Mouse (Mus musculus) limb, embryonic 13.5 days (tissue): ENCODE measurements around the gene B4galt3. TPM values are rescaled to one million over a fixed set of nuclear protein-coding genes. Genes with fewer than 3 reads are reported as not detected.

Source experiments
- ATAC-seq: fragments of 200-750 bp; cut with Nextera tagmentation; 2 replicates; pipeline ENCODE4 v1.8.0; 2017; ENCODE audit warnings: low read depth, moderate number of reproducible peaks, moderate TSS enrichment; ENCODE audit not compliant: low FRiP score
- H3K27ac ChIP-seq: fragments of 300-500 bp; sonication (generic); 2 replicates; pipeline ENCODE4 v1.5.1; 2015; ENCODE audit warnings: inconsistent platforms, mild to moderate bottlenecking, moderate library complexity
- H3K27me3 ChIP-seq: fragments of 300-500 bp; sonication (generic); 2 replicates; pipeline ENCODE4 v1.6.1; 2015; ENCODE audit warnings: mild to moderate bottlenecking, inconsistent platforms
- H3K36me3 ChIP-seq: fragments of 300-500 bp; sonication (generic); 2 replicates; pipeline ENCODE4 v1.6.1; 2015; ENCODE audit warnings: inconsistent platforms, mild to moderate bottlenecking, moderate library complexity
- H3K4me1 ChIP-seq: fragments of 300-500 bp; sonication (generic); 2 replicates; pipeline ENCODE4 v1.6.1; 2015; ENCODE audit warnings: inconsistent platforms
- H3K4me2 ChIP-seq: fragments of 300-500 bp; sonication (generic); replicated peaks from 2 replicates; pipeline ENCODE4 v1.6.1; 2015; ENCODE audit warnings: inconsistent platforms, mild to moderate bottlenecking, moderate library complexity
- H3K4me3 ChIP-seq: fragments of 300-500 bp; sonication (generic); 2 replicates; pipeline ENCODE4 v1.5.1; 2015; ENCODE audit warnings: moderate library complexity, mild to moderate bottlenecking, inconsistent platforms
- H3K9ac ChIP-seq: fragments of 300-500 bp; sonication (generic); 2 replicates; pipeline ENCODE4 v1.6.1; 2015; ENCODE audit warnings: mild to moderate bottlenecking, inconsistent platforms
- H3K9me3 ChIP-seq: fragments of 300-500 bp; sonication (generic); 2 replicates; pipeline ENCODE4 v1.6.1; 2016; ENCODE audit warnings: inconsistent platforms
- WGBS: fragments of 180-500 bp; shearing (Covaris S2); methylation state at CpG from one replicate; pipeline ENCODE4 v1.1.7; 2015; 5-methylcytosine and 5-hydroxymethylcytosine counted together
- polyA plus RNA-seq: library from polyadenylated mRNA; unstranded; fragments of >200 nt; fragmentation: Nextera tagmentation; extraction: Ambion mirVana; gene quantifications from 2 replicates; pipeline ENCODE4 v1.2.1, GENCODE M21; 2015

B4galt3 gene
- 86.2 and 94.0 TPM in 2 replicates for polyA plus RNA-seq

DNA sequence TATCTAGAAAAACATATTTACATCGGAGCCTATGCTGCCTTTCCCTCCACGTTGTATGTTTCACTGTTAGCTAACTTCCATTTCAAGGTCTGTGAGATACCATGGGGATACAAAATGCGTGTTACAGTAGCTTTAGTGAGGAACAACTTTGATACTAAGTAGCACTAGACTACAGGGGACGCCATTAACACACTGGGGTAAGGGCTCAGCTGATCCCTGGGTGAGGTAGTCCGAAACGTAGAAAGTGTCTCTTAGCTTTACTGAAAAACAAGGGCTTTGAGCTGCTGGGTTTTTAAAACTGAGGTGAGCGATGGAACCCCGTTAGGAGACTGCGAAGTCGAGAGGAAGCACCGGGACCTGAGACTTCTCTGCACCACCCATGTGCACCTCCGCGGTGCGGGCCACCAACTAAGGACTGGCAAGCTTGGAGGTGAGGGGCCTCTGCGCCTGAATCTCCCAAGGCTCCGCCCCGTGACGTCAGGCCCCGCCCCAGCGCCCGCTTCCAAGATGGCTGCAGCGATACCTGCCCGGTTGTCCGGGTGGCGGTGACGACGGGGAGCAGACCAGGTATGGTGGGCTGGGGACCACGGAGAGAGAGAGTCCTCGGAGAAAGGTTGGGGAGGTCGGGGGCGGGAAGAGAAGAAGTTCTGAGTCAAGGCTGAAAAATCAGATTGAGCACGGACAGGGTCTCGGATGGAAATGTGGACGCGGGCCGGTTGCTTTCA lies at the start of gene B4galt3:
TSS of gene B4galt3 (plus strand) at position 481 of the 725 bp plus-strand sequence.
- Histone ChIP-seq H3K4me3 (peak within 1 kb of the TSS; percentile 65), H3K9me3 (no peaks in the 10 kb centered on the region), H3K27me3 (no peaks in the 10 kb centered on the region), H3K4me2 (peak within 1 kb of the TSS; percentile 96), H3K27ac (peak within 1 kb of the TSS; percentile 45; the same call in 1 of the 2 replicates), H3K4me1 (peaks cover 22% of the 10 kb centered on the region), H3K36me3 (peaks cover 33% of the 10 kb centered on the region), H3K9ac (peak within 1 kb of the TSS; percentile 75)
- WGBS: 3% methylated on average over 36 of the region's 36 CpGs
- peak; percentile 95 for ATAC-seq

DNA sequence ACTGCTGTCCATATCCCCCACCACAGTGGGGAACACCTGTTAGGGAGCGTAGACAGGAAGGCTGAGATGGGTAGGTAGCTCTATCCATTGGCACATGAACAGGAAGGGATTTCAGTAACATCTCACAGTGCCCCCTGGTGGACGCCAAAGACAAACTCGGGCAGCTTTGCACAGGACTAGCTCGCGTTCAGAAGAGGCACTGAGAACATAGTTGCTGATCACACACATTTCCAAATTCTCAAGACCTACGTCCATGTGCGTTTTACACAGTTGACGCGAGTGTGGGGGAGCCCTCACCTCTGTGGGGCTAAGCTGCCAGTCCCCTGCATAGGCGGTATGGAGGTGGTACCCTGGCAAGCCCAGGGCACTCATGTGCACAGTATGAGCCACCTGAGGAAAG lies 49.3 kb upstream of the B4galt3 start:
- H3K27ac ChIP-seq: no peak overlapping the region
- no peaks in the 10 kb centered on the region for H3K27me3 ChIP-seq
- H3K4me2 ChIP-seq: peak overlapping the region; percentile 84
- H3K4me3 ChIP-seq: peak overlapping the region; percentile 66
- H3K36me3 ChIP-seq: peaks cover 25% of the 10 kb centered on the region
- H3K9ac ChIP-seq: 0 out of 2 replicates have a peak overlapping the region, but pooled peaks have one; percentile 31
- ATAC-seq: no peak
- 8% methylated on average over 10 of the region's 10 CpGs for WGBS
- peaks cover 11% of the 10 kb centered on the region for H3K4me1 ChIP-seq
- H3K9me3 ChIP-seq: no peaks in the 10 kb centered on the region

DNA sequence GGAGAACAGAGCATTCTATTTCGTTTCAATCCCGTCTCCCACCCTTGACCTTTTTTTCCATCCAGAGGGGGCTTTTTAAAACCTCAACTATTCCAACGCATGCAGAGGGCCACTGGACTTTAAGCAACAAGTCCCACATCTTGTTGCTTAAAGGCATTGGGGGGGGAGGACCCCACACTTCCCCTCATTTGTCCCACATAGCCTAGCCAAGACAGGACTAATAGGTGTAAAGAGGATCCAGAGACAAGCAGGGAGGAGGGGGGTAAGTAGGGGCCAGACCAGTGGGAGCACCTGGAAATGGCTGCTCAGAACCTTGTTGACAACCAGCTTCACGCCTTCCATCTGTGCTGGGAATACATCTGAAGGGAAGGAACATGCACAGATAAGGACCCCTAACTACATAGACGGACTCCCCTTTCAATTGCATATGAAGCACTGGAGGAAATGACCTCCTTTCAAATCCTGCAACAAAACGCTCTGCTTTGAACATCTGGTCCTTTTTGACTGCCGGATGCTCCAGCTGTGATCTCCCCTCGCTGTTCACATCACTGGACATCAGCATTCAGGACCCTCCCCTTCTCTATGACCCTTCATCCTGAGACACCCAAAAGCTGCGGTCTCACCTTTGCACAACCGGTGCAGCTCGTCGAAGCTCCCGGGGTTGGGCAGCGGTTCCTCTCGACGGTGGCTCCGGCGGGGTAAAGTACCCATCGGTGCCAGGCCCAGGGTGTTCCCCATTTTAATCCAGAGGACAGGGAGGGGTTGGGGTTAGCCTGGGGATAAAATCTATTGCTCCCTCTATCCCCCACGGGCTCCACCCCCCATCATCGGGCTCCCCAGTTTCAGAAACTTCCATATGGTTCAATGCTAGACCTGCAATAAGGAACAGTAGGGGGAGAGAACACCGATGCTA lies 48.6 kb upstream of the B4galt3 start:
- ATAC-seq: no peak
- Histone ChIP-seq H3K27ac (0 out of 2 replicates have a peak overlapping the region, but pooled peaks have one; percentile 10), H3K4me3 (peak overlapping the region; percentile 66), H3K9me3 (no peaks in the 10 kb centered on the region), H3K9ac (peak overlapping the region; percentile 67), H3K4me2 (peak overlapping the region; percentile 84), H3K4me1 (peaks cover 11% of the 10 kb centered on the region), H3K27me3 (no peaks in the 10 kb centered on the region), H3K36me3 (peaks cover 25% of the 10 kb centered on the region)
- WGBS: 7% methylated on average over 22 of the region's 22 CpGs

DNA sequence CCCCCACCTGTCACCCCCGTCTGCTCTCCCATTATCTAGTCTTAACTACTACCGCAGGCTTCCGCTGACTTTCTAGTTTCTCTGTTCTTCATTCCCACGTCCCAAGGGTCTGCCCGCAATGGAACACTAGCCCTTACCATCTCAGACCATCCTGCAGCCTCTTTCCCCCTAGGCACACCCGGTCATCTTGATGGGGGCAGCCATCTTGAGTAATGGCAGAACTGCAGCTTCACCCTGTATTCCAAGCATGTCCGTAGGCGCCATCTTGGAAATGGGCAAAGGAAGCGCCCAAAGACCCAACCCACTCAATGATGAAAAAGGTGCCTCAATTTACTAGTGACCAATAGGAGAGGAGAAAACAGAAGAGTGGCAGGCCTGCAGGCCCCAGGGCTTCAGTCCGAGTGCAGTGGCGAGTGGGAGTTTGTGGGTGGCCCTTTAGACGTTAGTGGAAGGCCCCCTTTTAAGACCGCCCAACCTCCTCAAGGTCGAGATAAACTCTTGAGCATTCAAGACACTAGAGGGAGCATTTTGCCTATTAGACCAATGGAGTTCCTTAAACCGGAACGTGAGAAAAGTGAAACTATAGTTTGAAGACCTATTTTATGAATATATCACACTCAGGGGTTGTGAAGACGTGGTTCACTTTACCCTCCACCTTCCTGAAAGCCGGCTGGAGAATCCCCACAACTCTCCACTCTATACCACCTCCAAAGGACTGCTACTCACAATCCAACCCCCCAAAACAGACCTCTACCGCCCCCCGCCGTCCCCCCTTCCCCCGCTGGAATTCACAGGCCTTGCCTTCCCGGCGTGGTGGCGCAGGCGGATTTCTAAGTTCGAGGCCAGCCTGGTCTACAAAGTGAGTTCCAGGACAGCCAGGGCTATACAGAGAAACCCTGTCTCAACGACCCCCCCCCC lies 47.6 kb upstream of the B4galt3 start, which contains the start of gene Tomm40l:
TSS of gene Tomm40l (minus strand) at position 277 of the 918 bp plus-strand sequence.
- 3% methylated on average over 28 of the region's 28 CpGs for WGBS
- Histone ChIP-seq H3K4me2 (peak within 1 kb of the TSS; percentile 84), H3K4me3 (peak within 1 kb of the TSS; percentile 66), H3K9me3 (no peaks in the 10 kb centered on the region), H3K27ac (peak within 1 kb of the TSS; percentile 89), H3K9ac (peak within 1 kb of the TSS; percentile 67), H3K4me1 (peaks cover 11% of the 10 kb centered on the region), H3K36me3 (peaks cover 24% of the 10 kb centered on the region), H3K27me3 (no peaks in the 10 kb centered on the region)
- ATAC-seq: peak; percentile 99

DNA sequence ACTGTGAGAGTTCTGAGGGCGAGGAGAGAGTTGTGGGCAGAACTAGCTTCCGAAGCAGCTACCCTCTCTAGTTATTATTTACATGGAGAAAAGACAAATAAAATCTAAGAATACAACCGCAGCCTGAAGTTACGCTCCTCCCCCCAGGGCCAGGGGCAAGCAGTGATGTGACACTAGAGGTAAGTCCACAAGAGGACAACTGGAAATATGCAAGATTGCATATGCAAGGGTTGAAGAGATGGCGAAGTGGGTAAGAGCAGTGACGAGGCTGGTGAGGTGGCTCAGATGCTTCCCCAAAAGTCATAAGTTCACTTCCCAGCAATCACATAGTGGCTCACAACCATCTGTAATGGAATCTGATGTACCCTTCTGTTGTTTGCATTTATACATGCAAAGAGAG lies 47.0 kb upstream of the B4galt3 start:
- 81% methylated on average over 6 of the region's 6 CpGs for WGBS
- H3K4me2 ChIP-seq: peak overlapping the region; percentile 55
- no peak for ATAC-seq
- H3K27ac ChIP-seq: peak overlapping the region; percentile 89
- H3K4me1 ChIP-seq: peaks cover 11% of the 10 kb centered on the region
- H3K27me3 ChIP-seq: no peaks in the 10 kb centered on the region
- no peaks in the 10 kb centered on the region for H3K9me3 ChIP-seq
- peak overlapping the region; percentile 51 for H3K9ac ChIP-seq
- H3K4me3 ChIP-seq: peak overlapping the region; percentile 66
- H3K36me3 ChIP-seq: peaks cover 21% of the 10 kb centered on the region

DNA sequence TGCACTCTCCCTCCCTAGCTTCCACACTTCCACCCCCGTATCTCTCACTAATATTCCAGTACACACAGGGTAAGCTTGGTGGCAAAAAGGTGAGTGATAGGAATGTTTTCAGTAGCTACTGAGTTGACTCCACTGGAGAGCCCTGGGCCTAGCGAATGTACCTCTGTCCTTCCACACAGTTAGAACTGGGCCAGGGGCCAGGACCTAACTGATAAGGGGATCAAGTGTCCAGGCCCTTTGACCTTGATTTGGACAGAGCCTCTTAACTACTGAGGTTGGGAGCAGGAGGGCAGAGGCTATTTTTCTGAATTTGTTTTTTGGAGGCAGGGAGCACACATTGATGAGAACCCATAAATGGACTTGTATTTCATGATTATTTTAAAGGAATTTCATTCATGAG lies 46.3 kb upstream of the B4galt3 start:
- no peak overlapping the region for H3K27ac ChIP-seq
- peaks cover 11% of the 10 kb centered on the region for H3K4me1 ChIP-seq
- no peak overlapping the region for H3K4me2 ChIP-seq
- H3K27me3 ChIP-seq: no peaks in the 10 kb centered on the region
- no peaks in the 10 kb centered on the region for H3K9me3 ChIP-seq
- H3K36me3 ChIP-seq: peaks cover 15% of the 10 kb centered on the region
- ATAC-seq: no peak
- no peak overlapping the region for H3K4me3 ChIP-seq
- H3K9ac ChIP-seq: no peak overlapping the region
- 86% methylated on average over 2 of the region's 2 CpGs for WGBS

DNA sequence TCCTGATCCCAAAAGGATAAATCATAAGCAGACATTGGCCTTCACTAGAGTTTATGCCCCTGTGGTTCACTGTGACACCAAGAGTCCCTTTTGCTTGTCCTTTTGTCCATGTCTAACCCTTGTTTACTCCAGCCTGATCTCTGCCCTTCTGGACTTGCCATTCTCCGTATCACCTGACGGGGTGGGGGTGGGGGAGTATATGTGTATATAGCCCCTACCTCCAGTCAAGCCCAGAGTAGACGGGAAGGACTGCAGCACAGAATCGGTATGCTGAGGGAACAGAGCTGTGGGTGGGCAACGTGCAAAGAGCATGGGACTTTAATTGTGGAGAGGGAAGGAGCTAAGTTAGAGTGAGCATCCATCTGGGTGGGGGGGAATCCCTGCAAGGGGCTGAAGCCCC lies 45.3 kb upstream of the B4galt3 start, which contains the start of gene Apoa2:
TSS of gene Apoa2 (plus strand) at position 198 of the 400 bp plus-strand sequence.
- no peak within 1 kb of the TSS for H3K27ac ChIP-seq
- H3K9me3 ChIP-seq: no peaks in the 10 kb centered on the region
- peaks cover 14% of the 10 kb centered on the region for H3K4me1 ChIP-seq
- no peak within 1 kb of the TSS for H3K4me2 ChIP-seq
- WGBS: 77% methylated on average over 5 of the region's 5 CpGs
- H3K9ac ChIP-seq: no peak within 1 kb of the TSS
- ATAC-seq: no peak
- H3K36me3 ChIP-seq: peaks cover 4% of the 10 kb centered on the region
- H3K27me3 ChIP-seq: no peaks in the 10 kb centered on the region
- H3K4me3 ChIP-seq: no peak within 1 kb of the TSS

DNA sequence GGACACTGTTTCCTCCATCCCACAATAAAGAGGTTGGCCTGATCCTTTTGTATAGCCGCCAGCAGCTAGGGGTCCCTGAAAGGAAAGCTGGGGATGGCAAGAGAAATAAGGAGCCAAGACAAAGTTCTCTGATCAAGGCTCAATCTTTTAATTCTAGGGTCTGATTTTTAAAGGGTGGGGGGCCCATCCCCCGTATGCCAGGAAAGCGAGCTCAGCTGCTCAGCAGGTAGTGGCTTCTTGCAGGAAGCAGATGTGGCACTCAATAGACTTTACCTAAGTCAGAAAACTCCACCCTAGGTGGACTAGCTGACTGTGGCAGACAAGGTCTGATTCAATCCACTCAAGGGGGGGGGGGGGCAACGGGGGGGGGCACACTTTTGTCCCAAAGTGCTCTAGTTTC lies 43.3 kb upstream of the B4galt3 start:
- no peak overlapping the region for H3K4me3 ChIP-seq
- H3K27ac ChIP-seq: no peak overlapping the region
- H3K36me3 ChIP-seq: no peaks in the 10 kb centered on the region
- H3K9ac ChIP-seq: no peak overlapping the region
- H3K27me3 ChIP-seq: no peaks in the 10 kb centered on the region
- no peaks in the 10 kb centered on the region for H3K9me3 ChIP-seq
- ATAC-seq: no peak
- peaks cover 18% of the 10 kb centered on the region for H3K4me1 ChIP-seq
- WGBS: 49% methylated on average over 4 of the region's 4 CpGs
- no peak overlapping the region for H3K4me2 ChIP-seq

DNA sequence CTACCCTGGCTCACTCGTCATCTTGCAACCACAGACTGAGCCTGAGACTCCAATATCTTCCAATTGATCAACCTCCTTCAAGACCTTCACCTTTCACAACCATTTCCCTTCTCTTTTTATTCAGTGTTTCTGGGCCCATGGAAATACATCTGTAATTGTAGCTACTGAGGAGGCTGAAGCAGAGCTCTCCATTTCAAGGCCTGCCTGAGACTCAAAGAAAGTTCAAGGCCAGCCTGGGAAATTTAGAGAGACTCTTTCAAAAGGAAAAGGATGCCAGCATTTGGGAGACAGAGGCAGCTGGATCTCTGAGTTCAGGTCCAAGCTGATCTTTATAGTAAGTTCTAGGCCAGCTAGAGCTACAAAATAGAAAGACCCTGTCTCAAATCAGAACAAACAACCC lies 42.2 kb upstream of the B4galt3 start:
- no peak for ATAC-seq
- WGBS: 80% methylated on average over 1 of the region's 1 CpGs

DNA sequence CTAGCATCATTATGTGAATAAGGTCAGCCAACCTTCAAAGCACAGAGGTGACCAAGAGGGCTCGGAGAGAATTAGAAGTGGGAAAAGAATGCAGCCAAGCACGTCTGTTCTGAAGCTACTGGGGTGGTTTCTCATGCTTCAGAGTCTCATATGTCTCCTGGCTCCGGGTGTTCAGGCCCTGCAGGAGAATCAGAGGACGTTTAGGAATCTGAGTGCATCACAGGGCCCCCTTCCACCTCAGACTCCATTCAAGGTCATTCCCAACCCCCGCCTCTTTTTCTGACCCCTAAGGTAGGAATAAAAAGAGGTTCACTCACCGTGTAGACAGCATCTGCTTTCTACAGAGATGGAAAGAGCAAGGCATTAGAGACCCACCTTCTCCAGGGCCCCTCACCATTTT lies 40.4 kb upstream of the B4galt3 start:
- H3K36me3 ChIP-seq: peaks cover 16% of the 10 kb centered on the region
- H3K4me3 ChIP-seq: no peak overlapping the region
- H3K9ac ChIP-seq: no peak overlapping the region
- ATAC-seq: no peak
- no peak overlapping the region for H3K4me2 ChIP-seq
- H3K4me1 ChIP-seq: peaks cover 16% of the 10 kb centered on the region
- no peaks in the 10 kb centered on the region for H3K27me3 ChIP-seq
- peak overlapping the region; percentile 40; the same call in 1 of the 2 replicates for H3K27ac ChIP-seq
- no peaks in the 10 kb centered on the region for H3K9me3 ChIP-seq
- 32% methylated on average over 6 of the region's 6 CpGs for WGBS

More for the DNA sequence above, 42.2 kb upstream of the B4galt3 start:
- no peak overlapping the region for H3K9ac ChIP-seq
- H3K4me3 ChIP-seq: no peak overlapping the region
- H3K9me3 ChIP-seq: no peaks in the 10 kb centered on the region
- H3K4me2 ChIP-seq: no peak overlapping the region
- no peaks in the 10 kb centered on the region for H3K27me3 ChIP-seq
- no peak overlapping the region for H3K27ac ChIP-seq
- H3K36me3 ChIP-seq: no peaks in the 10 kb centered on the region
- peaks cover 16% of the 10 kb centered on the region for H3K4me1 ChIP-seq

DNA sequence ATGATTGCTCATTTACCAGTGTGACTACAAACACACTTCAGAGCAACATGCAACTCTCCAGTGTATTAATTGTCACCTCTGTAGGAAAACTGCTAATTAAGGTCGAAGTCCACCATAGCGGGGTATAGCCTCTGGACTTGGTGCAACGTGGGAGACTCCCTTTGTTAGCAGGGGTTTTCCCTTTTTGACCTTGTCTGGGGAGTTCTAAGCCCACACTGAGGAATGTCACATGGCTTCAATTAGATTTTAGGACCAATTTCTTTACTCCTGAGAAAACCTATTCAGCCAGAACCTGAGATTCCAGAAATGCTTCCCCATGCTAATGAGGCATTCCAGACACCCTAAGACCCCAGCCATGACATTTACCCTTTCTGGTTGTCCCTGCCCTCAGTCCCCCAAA lies 39.9 kb upstream of the B4galt3 start:
- peak overlapping the region; percentile 40; the same call in 1 of the 2 replicates for H3K27ac ChIP-seq
- H3K4me3 ChIP-seq: no peak overlapping the region
- no peak overlapping the region for H3K4me2 ChIP-seq
- peaks cover 20% of the 10 kb centered on the region for H3K36me3 ChIP-seq
- 17% methylated on average over 3 of the region's 3 CpGs for WGBS
- peaks cover 16% of the 10 kb centered on the region for H3K4me1 ChIP-seq
- H3K27me3 ChIP-seq: no peaks in the 10 kb centered on the region
- peak; percentile 66; the same call in 1 of the 2 replicates for ATAC-seq
- H3K9me3 ChIP-seq: no peaks in the 10 kb centered on the region
- no peak overlapping the region for H3K9ac ChIP-seq
